Mouse (Mus musculus) heart, adult 2 months (tissue): ENCODE data around the gene Mup4.

Experiments used
- CTCF ChIP-seq: fragments of 200-600 bp; IDR thresholded peaks from 2 replicates; pipeline ENCODE4 v1.8.1; 2022; ENCODE audit warnings: antibody characterized with exemption, mild to moderate bottlenecking, moderate library complexity
- EP300 ChIP-seq: fragments of 200-500 bp; IDR thresholded peaks from 2 replicates; pipeline ENCODE4 v1.6.1; 2011; ENCODE audit warnings: low read depth, low read length, control low read depth; ENCODE audit not compliant: insufficient read depth

- TF ChIP-seq EP300 (no peak), CTCF (no peak)
Observed at GRCm38 (mm10) chr4:59937543-59937942, 23.0 kb downstream of the Mup4 start.
